Mouse (Mus musculus): ENCODE measurements at regions not wholly inside any gene's neighbourhood (a gene's known extent, or its start where the extent isn't known, plus 50 kb on each side); places are given as distances from the start of the nearest gene placed in this dataset.

GRCm38 (mm10) chr17:88116321-88116720 is 51.2 kb upstream of the Fbxo11 start:
- DNase-seq (ENCODE audit: extremely low spot score, low read depth, low spot score): no peak

GRCm38 (mm10) chr17:88118714-88119113 is 53.6 kb upstream of the Fbxo11 start:
- DNase-seq (ENCODE audit: extremely low spot score, low read depth, low spot score): no peak

- DNase-seq (ENCODE audit: extremely low spot score, low read depth, low spot score): no peak
Measured at GRCm38 (mm10) chr17:88123711-88124110, 58.6 kb upstream of the Fbxo11 start.

- no peak for DNase-seq (ENCODE audit: extremely low spot score, low read depth, low spot score)
Measured at GRCm38 (mm10) chr17:88127126-88127525, 62.0 kb upstream of the Fbxo11 start.

GRCm38 (mm10) chr17:88131297-88131696 is 66.2 kb upstream of the Fbxo11 start:
- DNase-seq (ENCODE audit: extremely low spot score, low read depth, low spot score): no peak

- no peak for DNase-seq (ENCODE audit: extremely low spot score, low read depth, low spot score)
Measured at GRCm38 (mm10) chr17:88131980-88132379, 66.9 kb upstream of the Fbxo11 start.

- DNase-seq (ENCODE audit: extremely low spot score, low read depth, low spot score): no peak
Measured at GRCm38 (mm10) chr17:88132601-88133346, 67.7 kb upstream of the Fbxo11 start.

GRCm38 (mm10) chr17:88134546-88134945 is 69.5 kb upstream of the Fbxo11 start:
- DNase-seq (ENCODE audit: extremely low spot score, low read depth, low spot score): no peak

GRCm38 (mm10) chr17:88141538-88141937 is 76.4 kb upstream of the Fbxo11 start:
- DNase-seq (ENCODE audit: extremely low spot score, low read depth, low spot score): no peak

- DNase-seq (ENCODE audit: extremely low spot score, low read depth, low spot score): no peak
Measured at GRCm38 (mm10) chr17:88142003-88142402, 76.9 kb upstream of the Fbxo11 start.

- no peak for DNase-seq (ENCODE audit: extremely low spot score, low read depth, low spot score)
Measured at GRCm38 (mm10) chr17:88142809-88143208, 77.7 kb upstream of the Fbxo11 start.

- DNase-seq (ENCODE audit: extremely low spot score, low read depth, low spot score): no peak
Measured at GRCm38 (mm10) chr17:88143378-88143943, 78.4 kb upstream of the Fbxo11 start.

- no peak for DNase-seq (ENCODE audit: extremely low spot score, low read depth, low spot score)
Measured at GRCm38 (mm10) chr17:88158550-88158949, 93.5 kb upstream of the Fbxo11 start.

- no peak for DNase-seq (ENCODE audit: extremely low spot score, low read depth, low spot score)
Measured at GRCm38 (mm10) chr17:88159212-88159668, 94.1 kb upstream of the Fbxo11 start.

GRCm38 (mm10) chr17:88159851-88160676 is 95.0 kb upstream of the Fbxo11 start:
- DNase-seq (ENCODE audit: extremely low spot score, low read depth, low spot score): no peak

GRCm38 (mm10) chr17:88160677-88161001 is 95.5 kb upstream of the Fbxo11 start:
- no peak for DNase-seq (ENCODE audit: extremely low spot score, low read depth, low spot score)

GRCm38 (mm10) chr17:88161766-88162165 is 96.7 kb upstream of the Fbxo11 start:
- no peak for DNase-seq (ENCODE audit: extremely low spot score, low read depth, low spot score)

GRCm38 (mm10) chr17:88164805-88165204 is 99.7 kb upstream of the Fbxo11 start:
- DNase-seq (ENCODE audit: extremely low spot score, low read depth, low spot score): no peak

- no peak for DNase-seq (ENCODE audit: extremely low spot score, low read depth, low spot score)
Measured at GRCm38 (mm10) chr17:88165811-88166210, 100.7 kb upstream of the Fbxo11 start.

- DNase-seq (ENCODE audit: extremely low spot score, low read depth, low spot score): no peak
Measured at GRCm38 (mm10) chr17:88168262-88169096, 103.4 kb upstream of the Fbxo11 start.

- DNase-seq (ENCODE audit: extremely low spot score, low read depth, low spot score): no peak
Measured at GRCm38 (mm10) chr17:88171606-88172005, 106.5 kb upstream of the Fbxo11 start.

Data from hindlimb bud, embryonic 11.5 days (tissue).